Mouse (Mus musculus): Measurements from ENCODE around the gene Rcan3.

- peak; percentile 10 for TF ChIP-seq CTCF (IDR thresholded peaks at IDR 0.05; ENCODE audit: low read depth, low read length)
- no peak for TF ChIP-seq POLR2A (IDR thresholded peaks at IDR 0.05; ENCODE audit: insufficient read depth, low read length)
- TF ChIP-seq EP300 (IDR thresholded peaks at IDR 0.05; ENCODE audit: insufficient read depth, low read depth, low read length): no peak
Observed at GRCm38 (mm10) chr4:135396303-135396702, 37.4 kb downstream of the Rcan3 start.
